Mouse (Mus musculus): ENCODE measurements around the gene C2cd4c. TPM values are rescaled to one million over a fixed set of nuclear protein-coding genes. Genes with fewer than 3 reads are reported as not detected.

Gene C2cd4c
- total and polyA plus RNA-seq, 2 experiments, result 0.10 TPM; not detected in 1

DNA sequence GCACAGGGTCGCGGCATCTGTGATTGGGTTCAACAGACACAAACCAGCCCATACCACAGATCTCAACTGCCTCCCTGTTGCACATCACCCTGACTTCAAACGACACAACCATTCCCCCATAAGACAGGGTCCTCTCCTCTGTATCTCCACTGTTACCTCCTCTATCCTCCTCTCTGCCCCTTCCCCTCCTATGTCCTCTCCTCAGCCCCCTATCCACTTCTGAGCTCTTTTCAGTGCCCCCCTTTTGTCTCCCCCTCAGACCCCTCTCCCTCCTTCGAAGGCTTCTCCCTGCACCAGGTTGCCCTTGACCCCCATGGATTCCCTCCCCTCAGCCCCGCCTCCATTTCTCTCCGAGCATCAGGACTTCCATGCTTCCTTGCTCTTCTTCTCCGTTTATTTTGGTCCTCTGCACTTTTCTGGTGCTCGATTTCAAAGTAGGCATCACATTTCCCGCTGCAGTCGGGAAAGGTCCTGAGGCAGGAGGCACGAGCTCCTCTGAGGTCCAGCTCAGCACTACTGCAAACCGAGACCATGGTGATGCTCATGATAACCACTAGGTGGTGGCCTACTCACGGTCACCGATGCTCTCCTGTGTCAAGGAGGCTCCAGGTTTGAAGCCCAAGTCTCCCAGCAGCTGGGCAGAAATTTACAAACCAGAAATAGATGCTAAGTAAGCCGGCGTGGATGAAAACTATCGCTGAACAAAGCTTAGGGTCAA is 18.8 kb downstream of the C2cd4c start:
- Histone ChIP-seq H3K4me3 (ENCODE audit: insufficient read depth, low read depth, low read length) (no peak overlapping the region), H3K79me2 (ENCODE audit: control insufficient read depth, insufficient read depth, low read length) (no peaks in the 10 kb centered on the region), H3K27me3 (ENCODE audit: control insufficient read depth, insufficient read depth, low read length) (no peaks in the 10 kb centered on the region)

DNA sequence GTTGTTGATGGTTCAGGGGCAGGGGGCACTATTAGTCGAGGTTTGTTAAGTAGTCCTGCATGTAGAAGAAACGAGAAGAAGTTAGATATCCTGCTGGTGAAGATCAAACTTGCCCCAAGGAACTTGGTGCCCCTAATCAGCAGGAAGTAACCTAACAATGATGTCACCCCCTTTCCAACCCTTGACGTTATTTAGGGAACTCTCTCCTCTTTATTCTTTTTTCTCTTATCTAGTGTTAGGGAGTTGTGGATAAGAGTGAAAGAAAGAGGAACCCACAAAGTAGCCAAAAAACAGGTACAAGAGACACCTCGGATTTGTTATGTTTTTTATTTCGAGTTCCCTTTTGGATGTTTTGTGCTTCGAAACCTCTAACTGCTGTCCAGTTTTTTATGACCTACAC is 19.7 kb downstream of the C2cd4c start:
- TF ChIP-seq POLR2A (IDR thresholded peaks at IDR 0.05; ENCODE audit: extremely low read depth, insufficient read depth, low read length) (no peak), CTCF (IDR thresholded peaks at IDR 0.05; ENCODE audit: low read depth, low read length) (no peak)
- Histone ChIP-seq H3K27me3 (ENCODE audit: control insufficient read depth, insufficient read depth, low read length) (no peaks in the 10 kb centered on the region), H3K9ac (ENCODE audit: low read depth, low read length) (no peak overlapping the region), H3K4me3 (ENCODE audit: insufficient read depth, low read depth, low read length) (no peak overlapping the region), H3K79me2 (ENCODE audit: control insufficient read depth, insufficient read depth, low read length) (no peaks in the 10 kb centered on the region), H3K27ac (replicated peaks; ENCODE audit: insufficient read depth, low read depth, low read length) (no peak overlapping the region), H3K36me3 (ENCODE audit: control insufficient read depth, insufficient read depth, low read length) (no peaks in the 10 kb centered on the region), H3K4me1 (ENCODE audit: control insufficient read depth, insufficient read depth, low read length) (peaks cover 6% of the 10 kb centered on the region; the same call in 1 of the 2 replicates)
- DNase-seq (ENCODE audit: extremely low read depth, low read depth, low spot score), result no peak
- WGBS, result 67% methylated on average over 6 of the region's 6 CpGs

More for the DNA sequence above, 18.8 kb downstream of the C2cd4c start:
- peaks cover 6% of the 10 kb centered on the region; the same call in 1 of the 2 replicates for H3K4me1 ChIP-seq (ENCODE audit: control insufficient read depth, insufficient read depth, low read length)
- H3K9ac ChIP-seq (ENCODE audit: low read depth, low read length), result no peak overlapping the region
- H3K27ac ChIP-seq (replicated peaks; ENCODE audit: insufficient read depth, low read depth, low read length), result no peak overlapping the region
- WGBS, result 17% methylated on average over 17 of the region's 17 CpGs
- TF ChIP-seq POLR2A (IDR thresholded peaks at IDR 0.05; ENCODE audit: extremely low read depth, insufficient read depth, low read length) (no peak), CTCF (IDR thresholded peaks at IDR 0.05; ENCODE audit: low read depth, low read length) (peak; percentile 97)
- DNase-seq (ENCODE audit: extremely low read depth, low read depth, low spot score), result peak; percentile 70
- H3K36me3 ChIP-seq (ENCODE audit: control insufficient read depth, insufficient read depth, low read length), result no peaks in the 10 kb centered on the region

DNA sequence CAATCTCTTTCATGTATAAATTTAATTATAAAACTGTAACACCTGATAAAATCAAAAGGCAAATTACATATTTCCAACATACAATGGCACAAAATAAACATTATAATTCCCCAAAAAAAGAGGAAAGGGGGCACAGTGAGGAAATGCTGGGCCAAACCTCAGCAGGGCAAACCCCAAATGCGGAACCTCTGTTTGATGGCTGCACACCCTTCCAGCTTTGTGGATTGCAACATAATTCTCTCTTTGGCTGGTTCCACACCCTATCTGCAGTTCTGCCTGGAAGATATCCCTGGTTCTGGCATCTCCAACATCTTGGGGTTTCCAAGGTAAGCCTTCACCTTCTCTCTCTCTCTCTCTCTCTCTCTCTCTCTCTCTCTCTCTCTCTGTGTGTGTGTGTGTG is 23.1 kb downstream of the C2cd4c start:
- H3K4me1 ChIP-seq (ENCODE audit: control insufficient read depth, insufficient read depth, low read length), result no peaks in the 10 kb centered on the region
- no peak for DNase-seq (ENCODE audit: extremely low read depth, low read depth, low spot score)
- no peaks in the 10 kb centered on the region for H3K79me2 ChIP-seq (ENCODE audit: control insufficient read depth, insufficient read depth, low read length)
- H3K9ac ChIP-seq (ENCODE audit: low read depth, low read length), result no peak overlapping the region
- WGBS, result 88% methylated on average over 1 of the region's 1 CpGs
- H3K27me3 ChIP-seq (ENCODE audit: control insufficient read depth, insufficient read depth, low read length), result no peaks in the 10 kb centered on the region
- TF ChIP-seq CTCF (IDR thresholded peaks at IDR 0.05; ENCODE audit: low read depth, low read length) (no peak), POLR2A (IDR thresholded peaks at IDR 0.05; ENCODE audit: extremely low read depth, insufficient read depth, low read length) (no peak)
- H3K4me3 ChIP-seq (ENCODE audit: insufficient read depth, low read depth, low read length), result no peak overlapping the region
- no peak overlapping the region for H3K27ac ChIP-seq (replicated peaks; ENCODE audit: insufficient read depth, low read depth, low read length)
- H3K36me3 ChIP-seq (ENCODE audit: control insufficient read depth, insufficient read depth, low read length), result no peaks in the 10 kb centered on the region

DNA sequence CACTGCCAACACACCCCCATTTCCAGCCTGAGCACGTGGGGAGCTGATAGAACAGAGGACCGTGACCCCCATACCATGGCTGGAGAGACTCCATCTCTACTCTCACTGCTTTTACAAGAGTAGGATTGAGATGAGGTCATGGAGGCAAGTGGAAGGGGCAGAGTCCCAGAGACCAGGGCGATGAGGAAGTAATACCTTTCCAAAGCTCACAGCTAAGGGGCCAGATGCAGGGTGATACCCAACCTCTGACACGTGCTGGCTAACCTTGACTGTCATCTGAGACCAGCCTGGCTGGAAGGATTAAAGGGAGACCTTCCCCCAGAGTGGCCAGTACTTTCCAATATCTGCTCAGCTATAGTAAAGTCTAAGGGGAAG is 26.1 kb downstream of the C2cd4c start:
- no peak for DNase-seq (ENCODE audit: extremely low read depth, low read depth, low spot score)
- Histone ChIP-seq H3K79me2 (ENCODE audit: control insufficient read depth, insufficient read depth, low read length) (no peaks in the 10 kb centered on the region), H3K36me3 (ENCODE audit: control insufficient read depth, insufficient read depth, low read length) (no peaks in the 10 kb centered on the region), H3K27me3 (ENCODE audit: control insufficient read depth, insufficient read depth, low read length) (no peaks in the 10 kb centered on the region), H3K4me3 (ENCODE audit: insufficient read depth, low read depth, low read length) (no peak overlapping the region), H3K9ac (ENCODE audit: low read depth, low read length) (no peak overlapping the region), H3K4me1 (ENCODE audit: control insufficient read depth, insufficient read depth, low read length) (no peaks in the 10 kb centered on the region), H3K27ac (replicated peaks; ENCODE audit: insufficient read depth, low read depth, low read length) (no peak overlapping the region)
- TF ChIP-seq POLR2A (IDR thresholded peaks at IDR 0.05; ENCODE audit: extremely low read depth, insufficient read depth, low read length), result no peak
- no peak for TF ChIP-seq CTCF (IDR thresholded peaks at IDR 0.05; ENCODE audit: low read depth, low read length)
- WGBS, result 74% methylated on average over 4 of the region's 4 CpGs

DNA sequence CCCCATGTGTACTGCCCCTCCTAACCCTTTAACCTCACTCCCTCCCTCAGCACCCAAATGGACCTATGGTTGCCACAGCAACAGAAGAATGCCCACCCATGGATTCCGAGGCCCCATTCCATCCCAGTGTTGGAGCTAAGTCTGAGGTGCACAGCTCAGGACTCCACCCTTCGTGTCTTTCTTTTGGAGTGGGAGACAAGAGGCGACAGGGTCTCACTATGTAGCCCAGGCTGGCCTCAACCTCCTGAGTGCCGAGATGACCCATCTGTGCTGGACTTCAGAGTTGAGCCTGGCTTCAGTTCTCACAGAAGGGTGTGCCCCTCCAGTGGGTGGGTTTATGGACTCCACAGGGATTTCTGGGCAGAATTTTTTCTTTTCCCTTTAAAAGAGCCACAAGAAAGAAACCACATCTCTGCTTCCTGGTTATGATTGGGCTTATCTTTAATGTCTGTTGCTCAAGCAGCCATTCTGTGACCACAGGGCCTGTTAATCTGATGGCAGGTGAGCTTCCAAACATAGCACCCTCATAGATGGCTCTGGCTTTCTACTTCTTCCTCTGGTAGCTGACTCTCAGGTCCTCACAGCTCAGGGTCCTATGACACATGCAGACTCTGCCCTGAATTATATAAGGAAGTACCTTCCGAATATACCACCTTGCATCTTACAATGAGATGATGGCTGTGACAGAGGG is 26.6 kb downstream of the C2cd4c start, which contains the start of gene Theg:
Gene Theg, minus strand, starts transcription at position 271 of the 691 bp plus-strand sequence.
- Histone ChIP-seq H3K27me3 (ENCODE audit: control insufficient read depth, insufficient read depth, low read length) (no peaks in the 10 kb centered on the region), H3K27ac (replicated peaks; ENCODE audit: insufficient read depth, low read depth, low read length) (no peak within 1 kb of the TSS), H3K4me1 (ENCODE audit: control insufficient read depth, insufficient read depth, low read length) (no peaks in the 10 kb centered on the region), H3K79me2 (ENCODE audit: control insufficient read depth, insufficient read depth, low read length) (no peaks in the 10 kb centered on the region), H3K9ac (ENCODE audit: low read depth, low read length) (no peak within 1 kb of the TSS), H3K36me3 (ENCODE audit: control insufficient read depth, insufficient read depth, low read length) (no peaks in the 10 kb centered on the region), H3K4me3 (ENCODE audit: insufficient read depth, low read depth, low read length) (no peak within 1 kb of the TSS)
- WGBS, result 79% methylated on average over 5 of the region's 5 CpGs
- no peak for TF ChIP-seq POLR2A (IDR thresholded peaks at IDR 0.05; ENCODE audit: extremely low read depth, insufficient read depth, low read length)
- TF ChIP-seq CTCF (IDR thresholded peaks at IDR 0.05; ENCODE audit: low read depth, low read length), result no peak
- DNase-seq (ENCODE audit: extremely low read depth, low read depth, low spot score), result no peak

DNA sequence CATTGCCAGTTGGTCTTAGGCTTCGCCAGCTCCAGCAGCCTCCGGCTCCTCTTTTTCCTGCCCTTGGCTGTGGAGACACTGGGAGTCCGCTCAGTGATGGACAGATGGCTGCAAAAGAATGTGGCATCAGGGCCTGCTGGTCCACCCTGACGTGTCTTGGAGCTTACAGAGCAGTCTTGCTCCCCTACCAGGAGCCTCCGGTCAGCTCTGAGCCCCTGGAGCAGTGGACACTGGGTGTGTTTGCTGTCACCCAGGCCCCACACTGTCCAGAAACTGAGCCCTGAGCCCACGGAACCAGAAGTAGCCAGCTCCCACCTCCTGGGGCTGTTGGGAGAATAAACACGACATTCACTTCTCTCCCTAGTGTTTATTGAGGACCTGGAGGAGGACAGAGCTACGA is 27.6 kb downstream of the C2cd4c start:
- TF ChIP-seq CTCF (IDR thresholded peaks at IDR 0.05; ENCODE audit: low read depth, low read length) (no peak), POLR2A (IDR thresholded peaks at IDR 0.05; ENCODE audit: extremely low read depth, insufficient read depth, low read length) (no peak)
- no peaks in the 10 kb centered on the region for H3K79me2 ChIP-seq (ENCODE audit: control insufficient read depth, insufficient read depth, low read length)
- DNase-seq (ENCODE audit: extremely low read depth, low read depth, low spot score), result no peak
- WGBS, result 76% methylated on average over 8 of the region's 8 CpGs
- no peak overlapping the region for H3K27ac ChIP-seq (replicated peaks; ENCODE audit: insufficient read depth, low read depth, low read length)
- H3K27me3 ChIP-seq (ENCODE audit: control insufficient read depth, insufficient read depth, low read length), result no peaks in the 10 kb centered on the region
- H3K36me3 ChIP-seq (ENCODE audit: control insufficient read depth, insufficient read depth, low read length), result no peaks in the 10 kb centered on the region
- H3K4me1 ChIP-seq (ENCODE audit: control insufficient read depth, insufficient read depth, low read length), result no peaks in the 10 kb centered on the region
- H3K4me3 ChIP-seq (ENCODE audit: insufficient read depth, low read depth, low read length), result no peak overlapping the region
- H3K9ac ChIP-seq (ENCODE audit: low read depth, low read length), result no peak overlapping the region
